Mouse (Mus musculus) Muller cell, postnatal 12 days (primary cell): ENCODE results near the gene Mia3.
"Not testable (repeated sequence)": the region's sequence is repeated elsewhere in the genome, so short reads cannot be mapped to it uniquely, and the experiment has no call there.

Experiments used
- DNase-seq: peaks from one replicate; pipeline ENCODE4 v3.0.0-alpha.2; 2015; ENCODE audit errors: inconsistent ontology term

Mia3 gene

DNA sequence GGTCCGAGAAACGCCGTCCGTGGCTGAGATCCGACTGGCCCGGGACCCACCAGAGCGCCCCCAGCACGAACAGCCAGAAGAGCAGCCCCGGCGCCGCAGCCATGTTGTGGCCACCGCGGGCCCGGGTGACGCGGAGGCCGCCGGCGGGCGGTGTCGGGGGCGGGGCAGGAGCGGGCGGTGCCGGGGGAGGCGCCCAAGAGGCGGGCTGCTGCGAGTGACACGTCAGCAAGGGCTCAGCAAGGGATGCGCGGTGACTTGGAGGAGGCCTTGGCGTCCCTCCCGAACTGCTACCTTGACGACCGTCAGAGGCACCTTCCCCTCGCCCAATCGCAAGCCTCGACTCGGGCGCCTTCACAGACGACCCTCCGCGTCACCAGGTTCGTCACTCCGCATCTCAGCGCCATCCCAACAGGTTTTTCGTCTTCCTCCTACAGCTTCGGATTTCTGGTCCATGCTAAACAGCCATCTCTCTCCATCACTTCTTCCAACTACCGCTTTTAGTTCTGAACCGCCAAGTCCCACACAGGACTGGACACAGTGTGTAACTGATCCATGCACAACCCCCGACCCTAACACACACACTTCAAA is at the start of gene Mia3:
Mia3 (minus strand) TSS at position 127 of the 588 bp plus-strand sequence.
- peak; percentile 97 for DNase-seq

DNA sequence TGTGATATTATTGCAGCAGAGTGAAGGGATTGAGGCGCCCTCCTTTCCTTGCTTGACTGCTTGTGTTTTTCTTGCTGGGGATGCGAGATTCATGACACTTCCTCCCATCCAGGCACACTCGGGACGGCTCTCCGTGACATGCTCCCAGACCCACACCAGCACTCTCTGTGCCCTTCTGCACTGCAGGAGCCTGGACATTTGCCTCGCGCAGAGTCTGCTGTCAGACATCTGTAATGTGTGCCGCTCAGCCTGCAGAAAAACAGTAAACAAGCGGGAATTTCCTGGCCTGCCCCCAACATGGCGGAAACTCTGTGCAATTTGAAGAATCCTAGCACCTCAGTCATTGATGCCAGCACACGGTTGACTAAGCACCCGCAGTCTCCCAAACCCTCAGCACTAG is 48.5 kb upstream of the Mia3 start, which contains the start of gene Hhipl2:
Hhipl2 (plus strand) TSS at position 343 of the 400 bp plus-strand sequence.
- DNase-seq: peak; percentile 11

DNA sequence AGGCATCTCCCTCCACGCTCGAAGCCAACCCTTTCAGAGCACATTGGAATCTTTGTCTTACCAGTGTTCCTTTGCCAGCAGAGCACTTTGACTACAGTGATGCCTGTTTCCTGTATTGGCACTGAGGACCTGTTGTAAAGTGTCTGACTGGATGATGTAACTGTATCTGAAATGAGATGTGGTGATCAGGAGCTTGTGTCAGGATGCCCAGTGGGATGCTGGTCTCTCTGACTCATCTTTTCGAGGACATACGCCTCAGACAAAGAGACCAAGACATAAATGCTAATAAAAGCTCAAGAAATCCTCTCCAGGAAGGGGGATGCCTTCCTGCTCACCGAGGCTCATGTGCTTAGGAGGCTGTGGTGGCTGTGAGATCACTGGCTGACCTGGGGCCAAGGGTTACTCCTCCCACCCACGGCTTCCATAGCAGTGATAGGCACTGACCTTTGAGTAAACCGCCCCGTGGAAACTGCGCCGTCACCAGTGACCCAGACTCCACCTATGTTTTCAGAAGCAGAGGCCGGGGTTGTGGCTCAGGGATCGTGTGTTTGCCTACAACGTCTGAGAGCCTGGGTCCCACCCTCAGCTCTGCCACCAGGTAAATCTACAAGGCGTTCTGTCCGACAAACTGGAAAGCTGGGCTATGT is 44.9 kb upstream of the Mia3 start:
- peak; percentile 16 for DNase-seq

DNA sequence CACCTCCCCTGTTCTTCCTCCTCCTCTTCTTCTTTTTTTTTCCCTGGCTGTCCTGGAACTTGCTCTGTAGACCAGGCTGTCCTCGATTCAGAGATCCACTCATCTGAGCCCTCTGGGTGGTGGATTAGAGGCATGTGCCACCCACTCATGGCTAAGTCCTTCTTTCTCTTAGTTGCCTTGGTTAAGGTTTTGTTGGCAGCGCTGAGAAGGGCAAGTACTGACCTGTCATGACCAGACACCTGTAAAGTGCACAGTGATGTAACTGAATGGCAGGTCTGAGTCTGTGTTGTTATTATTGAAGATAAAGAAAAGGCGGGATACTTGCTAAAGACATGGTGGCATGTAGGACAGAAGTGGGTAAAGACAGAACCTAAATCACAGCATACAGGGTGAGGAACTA is 34.0 kb upstream of the Mia3 start:
- DNase-seq: no peak

DNA sequence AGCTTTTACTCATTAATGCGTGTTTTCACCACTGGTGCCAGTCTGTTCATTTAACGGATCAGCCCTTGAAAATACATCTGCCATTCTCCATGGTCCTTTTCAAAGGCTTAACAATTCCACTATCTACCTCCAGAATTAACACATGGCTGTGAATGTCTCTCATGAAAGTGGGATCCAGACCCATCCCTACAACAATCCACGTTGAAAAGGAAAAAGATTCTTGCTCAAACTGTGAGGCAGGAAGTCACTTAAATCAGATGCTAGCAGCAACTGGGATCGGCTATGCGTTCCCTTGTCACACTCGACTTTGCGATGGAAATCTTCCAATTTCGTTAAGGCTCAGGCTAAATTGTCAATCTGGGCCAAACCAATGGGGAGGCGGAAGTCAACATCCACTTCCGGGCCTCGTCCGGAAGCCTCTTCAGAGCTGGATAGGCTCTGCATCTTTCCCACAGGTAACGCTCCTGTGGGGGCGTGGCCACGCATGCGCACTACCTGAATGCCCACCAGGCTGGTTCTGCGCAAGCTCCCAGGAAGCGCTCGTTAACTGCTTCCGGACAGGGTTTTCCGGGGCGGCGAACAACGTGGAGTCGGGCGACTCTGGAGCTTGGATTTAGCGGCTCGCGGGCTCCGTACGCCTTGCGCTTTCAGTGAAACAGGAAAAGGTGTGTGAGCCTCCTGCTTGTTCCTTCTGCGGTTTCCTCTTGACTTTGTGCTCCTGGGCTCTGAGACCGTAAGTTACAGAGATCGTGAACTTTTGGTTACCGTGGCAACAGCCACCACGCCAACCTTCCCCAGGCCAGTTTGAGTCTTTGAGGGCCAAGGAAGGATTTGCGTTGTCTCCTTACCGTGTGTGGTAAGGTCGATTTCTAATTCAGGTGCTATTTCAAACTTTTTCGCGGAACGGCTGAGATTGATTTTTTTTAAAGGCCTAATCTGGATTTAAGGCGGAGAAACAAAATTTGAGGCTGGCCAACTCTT is 19.4 kb upstream of the Mia3 start, which contains the start of gene Taf1a:
Taf1a (plus strand) TSS at position 556 of the 981 bp plus-strand sequence.
- DNase-seq: peak; percentile 97

- DNase-seq: not testable (repeated sequence)
These were observed 18.1 kb upstream of the Mia3 start for GRCm38 (mm10) chr1:183387421-183387820.

- DNase-seq: no peak
These were observed 13.3 kb upstream of the Mia3 start for GRCm38 (mm10) chr1:183382621-183383020.

- DNase-seq: no peak
These were observed 12.5 kb upstream of the Mia3 start for GRCm38 (mm10) chr1:183381816-183382215.

DNA sequence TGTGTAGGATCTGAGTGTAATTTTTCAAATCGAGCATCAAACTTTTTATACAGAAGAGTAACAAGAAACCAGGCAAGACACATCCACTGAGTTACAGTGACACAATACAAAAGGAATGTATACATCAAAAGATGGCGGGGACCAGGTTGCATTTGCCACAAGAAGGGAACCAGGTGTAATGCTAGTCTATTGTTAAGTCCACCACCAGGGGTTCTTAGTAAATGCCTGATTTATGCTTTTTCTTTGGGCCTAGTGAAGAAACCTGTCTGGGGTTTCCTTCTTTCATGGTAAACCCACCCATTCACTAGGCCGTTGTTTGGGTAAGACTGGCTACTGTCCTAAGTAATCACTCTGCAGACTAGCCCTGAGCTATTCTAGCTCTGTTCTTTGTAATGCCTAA is 10.0 kb upstream of the Mia3 start:
- not testable (repeated sequence) for DNase-seq

DNA sequence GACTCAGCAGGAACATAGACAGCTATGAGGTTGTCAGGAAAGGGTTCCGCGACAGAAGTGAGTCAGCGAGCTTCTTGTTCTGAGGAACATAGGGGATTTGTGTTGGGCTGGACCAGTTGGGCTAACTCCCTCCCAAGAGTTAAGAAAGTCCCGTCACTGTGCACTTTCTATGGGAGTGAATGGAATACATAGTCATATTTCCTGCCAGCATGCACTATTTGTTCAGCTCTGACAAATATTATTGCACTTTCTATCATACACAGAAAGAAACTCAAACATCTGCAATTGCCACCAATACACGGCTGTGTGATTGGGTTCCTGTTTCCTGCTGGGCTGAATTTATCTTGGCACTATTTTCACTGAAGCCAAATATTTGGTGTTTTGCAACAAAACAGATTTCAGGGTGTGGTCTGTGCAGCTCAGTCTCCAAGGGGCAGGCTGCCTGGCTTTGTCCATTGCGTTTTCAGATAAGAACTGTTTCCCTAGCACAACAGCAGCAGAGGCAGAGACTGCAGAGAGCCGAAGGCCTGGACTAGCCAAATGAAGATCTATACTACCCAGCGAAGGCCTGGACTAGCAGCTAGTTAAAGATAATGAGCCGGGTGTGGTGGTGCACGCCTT is 9.1 kb upstream of the Mia3 start:
- no peak for DNase-seq

GRCm38 (mm10) chr1:183377045-183377444 is 7.7 kb upstream of the Mia3 start:
- no peak for DNase-seq

GRCm38 (mm10) chr1:183374728-183375127 is 5.4 kb upstream of the Mia3 start:
- no peak for DNase-seq

DNA sequence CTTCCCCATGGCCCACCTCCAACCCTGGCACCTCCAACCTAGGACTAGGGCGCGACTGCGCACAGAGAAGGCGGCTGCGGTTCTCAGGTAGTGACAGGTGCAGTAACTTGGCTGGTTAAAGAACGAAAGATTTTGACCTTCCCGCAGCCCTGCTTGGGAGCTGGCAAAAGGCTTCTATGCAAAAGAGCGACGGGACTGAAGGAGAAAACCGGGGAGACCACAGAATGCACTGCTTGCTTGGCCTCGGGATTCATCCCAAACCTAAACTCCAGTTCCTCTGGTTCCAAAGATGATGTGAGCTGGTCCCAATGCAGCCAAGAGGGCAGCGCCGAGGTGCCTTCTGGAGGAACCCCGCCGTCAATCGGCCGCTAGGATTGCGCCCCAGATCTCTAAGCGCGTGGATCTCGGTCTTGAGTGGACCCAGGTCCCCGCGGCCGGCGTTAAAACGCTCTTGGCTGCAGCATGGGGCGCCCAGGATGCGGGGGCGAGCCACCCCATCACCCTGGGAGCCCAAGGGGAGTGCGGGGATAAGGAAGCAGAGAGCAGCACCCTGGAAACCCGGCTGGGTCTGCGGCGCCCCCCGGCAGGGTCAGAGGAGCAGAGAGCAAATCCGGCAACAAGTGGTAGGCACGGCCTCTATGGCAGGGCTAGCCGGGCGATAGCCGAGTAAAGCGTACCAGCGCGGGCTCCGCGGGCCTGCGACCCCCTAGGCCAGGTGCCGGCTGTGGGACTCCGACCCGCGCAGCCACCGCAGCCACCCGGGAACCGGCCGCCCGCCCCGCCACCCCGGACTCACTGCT is 552 bp downstream of the Mia3 start:
- DNase-seq: no peak

GRCm38 (mm10) chr1:183366361-183366760 is 3.0 kb downstream of the Mia3 start:
- no peak for DNase-seq

DNA sequence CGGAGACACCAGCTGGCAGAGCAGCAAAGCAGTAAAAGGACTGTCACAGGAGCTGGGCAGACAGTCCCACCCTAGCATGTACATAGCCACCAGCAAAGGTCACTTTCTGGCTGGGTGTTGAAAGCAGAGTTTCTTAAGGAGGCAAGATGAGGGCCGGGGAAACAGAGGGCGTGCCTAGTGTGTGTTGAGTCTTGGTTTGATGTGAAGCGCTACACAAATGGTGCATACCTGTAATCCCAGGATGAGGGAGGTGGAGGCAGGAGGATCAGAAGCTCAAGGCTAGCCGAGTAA is 5.8 kb downstream of the Mia3 start:
- DNase-seq: no peak

GRCm38 (mm10) chr1:183362729-183363576 is 6.4 kb downstream of the Mia3 start:
- no peak for DNase-seq

GRCm38 (mm10) chr1:183362301-183362700 is 7.1 kb downstream of the Mia3 start:
- DNase-seq: no peak

GRCm38 (mm10) chr1:183358901-183359300 is 10.5 kb downstream of the Mia3 start:
- DNase-seq: no peak

DNA sequence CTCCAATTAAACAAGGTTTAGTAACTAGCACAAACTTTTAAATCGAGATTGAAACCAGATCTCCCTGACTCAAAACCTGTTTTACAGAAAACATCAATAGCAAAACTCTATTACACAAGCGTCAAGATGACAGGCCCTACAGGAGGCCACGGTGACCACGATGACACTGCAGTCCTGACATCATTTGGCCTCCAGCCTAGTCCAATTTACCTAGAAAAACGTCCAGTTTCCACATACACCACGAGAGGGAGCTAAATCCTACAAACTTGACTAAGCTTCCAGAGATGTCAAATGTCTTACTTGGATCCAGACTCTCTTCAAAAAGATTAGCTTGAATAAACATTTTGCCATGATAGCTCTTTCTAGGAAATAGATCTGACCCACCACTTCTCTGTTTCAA is 19.5 kb downstream of the Mia3 start:
- DNase-seq: peak; percentile 87

DNA sequence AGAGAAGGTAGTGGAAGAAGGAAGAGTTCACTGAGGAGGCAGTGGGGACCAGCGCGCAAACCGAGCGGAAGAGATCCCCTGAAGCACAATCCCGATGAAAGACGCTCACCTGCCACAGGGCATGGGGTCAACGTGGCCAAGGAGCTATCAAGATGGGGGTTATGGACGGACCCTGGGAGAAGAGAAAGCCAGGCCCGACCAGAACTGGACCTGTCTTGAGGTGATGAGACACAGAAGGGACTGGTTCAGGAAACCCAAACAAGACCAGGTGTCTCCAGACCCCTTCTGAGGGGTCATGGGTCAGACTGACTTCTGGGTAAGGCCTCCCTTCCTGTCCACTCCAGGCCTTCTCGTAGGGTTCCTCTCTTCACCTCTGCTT is 23.5 kb downstream of the Mia3 start:
- DNase-seq: no peak
